Mouse (Mus musculus): ENCODE results near the gene Ssc4d.

DNA sequence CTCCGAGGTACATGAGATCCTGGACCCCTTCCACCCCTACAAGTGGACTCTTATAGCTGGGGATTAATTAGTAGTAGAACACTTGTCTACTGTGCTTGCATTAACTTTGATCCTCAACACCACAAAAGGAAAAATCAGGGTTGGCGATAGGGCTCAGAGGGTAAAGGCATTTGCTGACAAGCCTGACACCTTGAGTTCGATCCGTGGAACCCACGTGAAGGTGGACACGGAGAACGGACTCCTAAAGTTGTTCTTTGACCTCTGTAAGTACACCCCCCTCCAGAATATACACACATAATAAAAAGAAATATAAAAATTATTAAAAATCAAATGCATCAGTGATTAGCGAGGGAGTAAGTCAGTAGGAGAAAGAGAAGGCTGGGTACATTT, 20.0 kb upstream of the Ssc4d start:
- TF ChIP-seq TAL1 (conservative IDR thresholded peaks at IDR 0.05; ENCODE audit: low read depth, low read length) (no peak), POLR2AphosphoS5 (IDR thresholded peaks at IDR 0.05; ENCODE audit: insufficient replicate concordance, low read depth, low read length) (no peak)
